Mouse (Mus musculus) naive thymus-derived CD4-positive, alpha-beta T cell, adult 2 months (primary cell): ENCODE measurements around the gene Spred2.
"Not testable (repeated sequence)": the region's sequence is repeated elsewhere in the genome, so short reads cannot be mapped to it uniquely, and the experiment has no call there.

ENCODE experiments used
- DNase-seq: peaks from one replicate; pipeline ENCODE4 v3.0.0-alpha.2; 2011; ENCODE audit warnings: low read depth

The Spred2 gene

GRCm38 (mm10) chr11:20020720-20021119 lies 96.5 kb downstream of the Spred2 start:
- DNase-seq: no peak

DNA sequence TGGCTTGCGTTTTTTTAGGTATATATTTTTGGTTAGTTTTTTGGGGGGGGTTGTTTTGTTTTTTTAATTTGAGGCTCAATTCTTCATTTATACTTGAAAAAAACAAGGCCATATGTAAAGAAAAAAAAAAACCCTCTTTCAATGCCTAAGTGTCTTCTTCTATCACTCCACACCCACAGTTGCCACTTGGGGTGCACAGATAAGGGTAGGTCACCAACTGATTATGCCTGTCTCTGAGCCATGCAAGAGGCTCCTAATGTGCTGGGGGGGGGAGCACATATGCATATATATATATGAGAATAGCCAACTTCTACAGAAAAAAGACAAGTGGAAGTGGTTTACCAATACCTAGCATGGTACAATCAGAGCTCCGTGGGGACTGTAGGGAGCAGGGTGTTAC lies 98.3 kb downstream of the Spred2 start:
- no peak for DNase-seq

DNA sequence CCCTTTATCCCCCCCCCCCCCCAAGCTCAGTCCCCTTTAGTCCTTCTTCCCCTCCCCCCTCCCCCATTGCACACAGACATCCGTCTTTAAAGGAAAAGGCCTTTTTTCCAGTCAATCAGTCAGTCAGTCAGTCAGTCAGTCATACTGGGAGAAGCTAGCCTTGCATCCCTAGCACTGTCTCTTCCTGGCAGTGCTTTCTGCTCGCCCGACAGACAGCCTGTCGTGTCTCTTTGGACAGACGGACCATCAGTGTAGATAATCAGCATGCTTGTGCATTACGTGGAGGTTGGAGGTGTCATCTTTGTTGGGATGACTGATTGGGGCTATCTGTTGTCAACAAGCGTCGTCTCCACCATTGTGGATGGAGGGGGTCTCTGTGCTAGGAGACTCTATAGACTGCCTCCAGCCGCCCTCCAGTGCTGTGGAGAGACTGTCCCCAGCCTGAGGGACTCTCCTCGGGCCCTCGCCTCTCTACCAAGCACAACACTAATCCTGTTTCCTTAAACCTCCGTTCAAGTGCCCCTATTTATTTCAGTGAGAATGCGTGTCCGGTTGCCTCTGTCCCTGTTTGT lies 98.8 kb downstream of the Spred2 start:
- DNase-seq: no peak

GRCm38 (mm10) chr11:20025899-20026298 lies 101.7 kb downstream of the Spred2 start:
- peak; percentile 10 for DNase-seq

- no peak for DNase-seq
Observed at GRCm38 (mm10) chr11:20027719-20028118, 103.5 kb downstream of the Spred2 start.

- DNase-seq: no peak
Observed at GRCm38 (mm10) chr11:20028396-20028795, 104.2 kb downstream of the Spred2 start.

DNA sequence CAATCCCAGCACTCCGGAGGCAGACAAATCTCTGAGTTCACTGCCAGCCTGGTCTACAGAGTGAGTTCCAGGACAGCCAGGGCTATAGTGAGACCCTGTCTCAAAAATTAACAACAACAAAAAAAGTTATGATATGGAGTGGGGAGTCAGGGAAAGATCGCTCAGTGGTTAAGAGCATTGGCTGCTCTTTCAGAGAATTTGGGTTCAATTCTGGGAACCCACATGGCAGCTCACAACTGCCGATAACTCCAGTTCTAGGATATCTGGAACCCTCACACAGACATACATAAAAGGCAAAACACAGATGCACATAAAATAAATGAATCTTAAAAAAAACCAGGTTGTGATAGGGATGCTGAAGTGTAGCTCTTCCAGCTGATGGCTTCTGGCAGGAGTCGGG lies 104.8 kb downstream of the Spred2 start:
- no peak for DNase-seq

- not testable (repeated sequence) for DNase-seq
Observed at GRCm38 (mm10) chr11:20030973-20031372, 106.8 kb downstream of the Spred2 start.

GRCm38 (mm10) chr11:20031536-20031935 lies 107.4 kb downstream of the Spred2 start:
- DNase-seq: peak; percentile 73

GRCm38 (mm10) chr11:20033541-20034160 lies 109.5 kb downstream of the Spred2 start:
- no peak for DNase-seq

DNA sequence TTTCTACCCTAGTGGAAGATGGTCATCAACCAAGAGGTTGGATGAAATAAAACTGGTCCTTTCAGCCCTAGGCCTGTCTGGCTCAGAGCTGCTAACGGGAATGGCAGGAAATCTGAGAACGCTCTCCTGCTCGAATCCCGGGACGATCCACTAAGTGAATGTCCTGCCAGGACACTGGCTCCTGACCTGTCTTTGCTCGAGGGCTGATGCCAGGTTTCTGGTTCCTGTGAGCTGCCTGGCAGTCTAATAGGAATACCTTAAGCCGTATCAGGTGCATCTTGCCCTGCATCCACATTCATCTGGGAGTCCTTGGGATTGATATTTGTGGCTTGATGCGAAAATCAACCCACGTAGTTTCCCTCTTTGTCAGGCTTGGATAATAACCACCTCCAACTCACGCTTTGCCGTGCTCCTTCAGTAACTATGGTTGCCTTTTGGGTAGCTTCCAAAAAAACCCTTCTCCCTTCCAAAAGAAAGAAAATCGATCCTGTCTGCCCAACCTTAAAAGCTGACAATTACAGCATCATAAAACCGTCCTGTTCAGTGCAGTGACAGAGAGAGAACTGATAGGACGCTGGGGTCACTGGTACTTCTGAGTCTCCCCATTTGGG lies 110.3 kb downstream of the Spred2 start:
- no peak for DNase-seq

DNA sequence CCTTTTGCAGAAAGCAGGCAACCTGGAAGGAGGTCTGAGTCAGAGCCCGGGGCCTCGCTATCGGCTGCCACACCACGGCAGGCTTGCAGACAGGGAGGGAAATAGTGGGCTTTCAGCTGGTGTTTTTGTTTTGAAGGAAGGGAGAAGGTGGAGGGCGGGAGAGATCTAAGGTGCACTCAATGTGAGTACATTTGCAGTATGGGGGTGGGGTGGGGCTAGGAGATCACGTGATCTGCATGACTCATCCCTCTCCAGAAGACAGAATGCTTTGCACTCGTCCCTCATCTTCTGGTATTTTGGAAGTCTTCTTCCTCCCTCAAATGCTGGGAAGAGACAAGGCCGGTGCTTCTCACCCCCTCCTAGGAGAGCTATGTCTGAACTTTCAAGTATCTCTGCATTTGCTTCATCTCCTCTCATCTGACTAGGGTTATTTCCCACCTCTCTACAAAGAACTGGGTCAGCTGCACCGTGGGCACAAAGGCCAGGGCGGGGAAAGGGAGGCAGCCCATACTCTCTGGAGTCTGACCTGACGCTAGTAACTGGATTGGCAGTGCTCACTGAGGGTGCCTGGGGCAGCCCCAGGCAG lies 111.3 kb downstream of the Spred2 start:
- peak; percentile 56 for DNase-seq

DNA sequence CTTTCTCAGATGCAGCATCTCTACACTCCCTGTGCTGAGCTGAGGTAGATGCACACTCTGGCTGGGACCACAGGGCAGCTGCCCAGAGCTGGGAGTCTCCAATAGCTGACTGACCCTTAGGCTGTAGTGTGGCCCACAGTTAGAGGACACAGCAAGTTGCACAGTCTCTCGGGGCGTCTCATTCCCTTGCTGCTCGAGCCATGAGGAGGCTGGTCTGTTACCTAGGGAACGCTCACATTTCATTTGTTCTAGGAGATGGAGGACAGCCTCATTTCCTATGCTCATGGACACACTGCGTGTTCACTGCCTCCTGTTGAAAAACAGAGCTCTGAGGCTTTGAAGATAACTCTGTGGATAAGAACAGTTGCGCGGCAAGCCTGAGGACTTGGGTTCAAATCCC lies 111.8 kb downstream of the Spred2 start:
- DNase-seq: no peak

- no peak for DNase-seq
Observed at GRCm38 (mm10) chr11:20037739-20038138, 113.6 kb downstream of the Spred2 start.

DNA sequence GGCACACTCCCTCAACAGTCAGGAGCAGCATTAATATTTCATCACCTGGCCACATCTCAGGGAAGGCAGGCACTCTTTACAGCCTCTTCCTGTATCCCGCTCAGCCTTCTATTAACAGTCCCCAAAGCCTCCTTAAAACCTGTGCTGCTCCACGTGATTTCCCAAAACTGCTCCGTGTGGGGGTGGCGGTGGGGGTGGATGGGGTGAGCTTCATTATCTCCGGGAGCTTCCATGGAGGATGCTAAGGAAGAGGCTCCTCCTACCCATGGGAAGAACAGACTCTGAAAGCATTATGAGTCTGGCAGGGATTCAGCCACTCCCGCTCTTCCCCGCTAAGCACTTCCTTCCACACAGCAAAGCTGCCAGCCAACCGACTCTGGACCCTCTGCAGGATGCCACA lies 114.5 kb downstream of the Spred2 start:
- no peak for DNase-seq

GRCm38 (mm10) chr11:20041164-20041920 lies 117.2 kb downstream of the Spred2 start:
- DNase-seq: no peak

DNA sequence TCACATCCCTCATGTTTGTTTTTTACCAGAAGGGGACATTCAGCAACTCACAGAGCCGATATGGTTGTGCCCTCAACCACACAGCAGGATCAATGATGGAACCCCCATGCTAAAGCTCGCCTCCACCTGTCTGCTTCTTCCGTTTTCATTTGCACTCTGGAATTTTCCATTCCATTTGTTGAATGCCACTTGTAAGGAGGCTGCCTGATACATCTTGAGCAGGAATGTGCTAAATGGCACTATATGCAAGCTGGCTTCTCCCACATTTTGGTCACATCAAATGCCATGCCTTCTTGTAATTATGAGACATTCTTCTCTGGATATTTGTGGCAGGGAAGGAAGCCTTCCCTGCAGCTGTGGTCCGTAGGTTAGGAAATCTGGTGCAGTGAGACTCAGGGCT lies 117.9 kb downstream of the Spred2 start:
- DNase-seq: no peak

GRCm38 (mm10) chr11:20043256-20043655 lies 119.1 kb downstream of the Spred2 start:
- no peak for DNase-seq

- DNase-seq: no peak
Observed at GRCm38 (mm10) chr11:20045586-20045985, 121.4 kb downstream of the Spred2 start.

DNA sequence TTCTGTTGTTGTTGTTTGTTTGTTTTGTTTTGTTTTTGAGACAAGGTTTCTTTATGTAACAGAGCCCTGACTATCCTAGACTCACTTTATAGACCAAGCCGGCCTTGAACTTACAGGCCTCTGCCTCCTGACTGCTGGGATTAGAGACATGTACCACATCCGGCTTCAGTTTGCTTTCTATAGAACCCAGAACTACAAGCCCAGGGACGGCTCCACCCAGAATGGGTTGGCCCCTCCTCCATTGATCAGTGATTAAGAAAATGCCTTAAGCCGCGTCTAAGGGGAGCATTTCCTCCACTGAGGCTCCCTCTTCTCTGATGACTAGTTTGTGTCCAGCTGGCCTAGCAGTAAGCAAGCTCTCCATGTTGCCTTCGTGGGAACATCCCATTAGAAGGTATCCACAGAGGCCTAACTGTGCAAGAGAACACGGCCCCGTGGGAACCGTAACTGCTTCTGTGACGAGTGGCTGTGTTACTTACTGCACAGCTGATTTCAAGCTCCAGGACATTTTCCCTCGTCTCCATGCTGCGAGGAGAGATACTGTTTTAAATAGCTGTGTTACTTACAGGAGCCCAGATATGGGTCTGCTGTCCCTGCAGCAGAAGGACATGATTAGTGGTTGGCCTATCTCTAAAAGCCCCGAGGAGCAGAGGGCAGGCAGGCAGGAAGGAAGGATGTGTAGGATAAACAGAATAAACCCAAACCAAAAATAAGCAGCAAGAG lies 128.8 kb downstream of the Spred2 start:
- DNase-seq: no peak

GRCm38 (mm10) chr11:20053951-20054350 lies 129.8 kb downstream of the Spred2 start:
- DNase-seq: no peak

DNA sequence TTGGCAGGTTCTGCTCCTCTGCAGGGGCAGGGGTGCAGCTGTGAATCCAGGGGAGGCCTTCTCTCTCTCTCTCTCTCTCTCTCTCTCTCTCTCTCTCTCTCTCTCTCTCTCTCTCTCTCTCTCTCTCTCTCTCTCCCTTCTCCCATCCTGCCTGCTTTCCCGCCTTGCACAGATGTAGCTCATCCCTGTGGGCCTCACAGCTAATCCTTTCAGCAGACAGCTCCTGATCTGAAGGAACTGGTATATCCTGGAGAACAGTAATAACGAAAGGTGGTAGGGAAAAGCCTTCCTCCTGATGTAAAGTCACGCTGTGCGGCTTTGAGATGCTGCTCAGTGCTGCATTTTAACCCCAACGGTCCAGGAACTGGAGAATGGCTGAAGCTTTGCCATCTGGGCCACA lies 130.4 kb downstream of the Spred2 start:
- DNase-seq: no peak
